Mouse (Mus musculus): Measurements from ENCODE around the gene BC051019. TPM values are rescaled to one million over a fixed set of nuclear protein-coding genes. Genes with fewer than 3 reads are reported as not detected.
A peak's percentile ranks its signal among the peaks of the same experiment; 100 is the strongest.

BC051019 gene
- polyA plus RNA-seq, 1 experiment: not detected

DNA sequence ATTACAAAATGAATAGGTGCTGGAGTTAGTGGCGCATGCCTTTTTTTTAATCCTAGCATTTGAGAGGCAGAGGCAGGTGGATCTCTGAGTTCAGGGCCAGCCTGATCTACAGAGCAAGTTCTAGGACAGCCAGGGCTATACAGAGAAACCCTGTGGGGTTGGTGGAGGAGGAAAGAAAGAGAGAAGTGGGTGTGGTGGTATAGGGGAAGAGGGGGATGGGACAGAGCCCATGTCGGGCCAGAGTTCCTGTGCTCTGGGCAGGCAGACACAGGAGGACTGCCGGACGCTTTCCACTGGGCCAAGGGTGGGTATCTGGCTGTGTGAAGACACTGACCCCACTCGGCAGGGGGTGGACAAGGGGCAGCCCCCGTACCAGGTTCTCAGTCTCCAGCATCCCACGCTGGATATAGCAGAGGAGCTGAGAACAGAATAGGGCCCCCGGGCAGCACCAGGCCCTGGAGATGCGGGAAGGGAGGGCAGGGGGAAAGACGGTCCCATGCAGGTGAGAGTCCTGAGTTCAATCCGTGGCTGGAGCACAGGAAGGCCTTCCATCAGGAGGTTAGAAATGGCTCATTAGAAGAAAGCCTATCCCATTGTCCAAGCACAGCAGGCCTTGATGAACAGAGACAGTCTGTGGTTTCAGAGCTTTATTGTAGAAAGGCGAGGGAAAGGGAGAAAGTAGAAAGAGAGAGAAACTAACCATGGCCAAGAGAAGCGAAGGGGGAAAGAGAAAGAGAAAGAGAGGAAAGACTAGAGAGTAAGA, 28.9 kb downstream of the BC051019 start:
- no peak overlapping the region for H3K27ac ChIP-seq (replicated peaks; ENCODE audit: low read depth, low read length)
- H3K4me3 ChIP-seq (ENCODE audit: insufficient read depth, low read depth, low read length): no peak overlapping the region
- peaks cover 4% of the 10 kb centered on the region; the same call in 1 of the 2 replicates for H3K4me1 ChIP-seq (ENCODE audit: control insufficient read depth, insufficient read depth, insufficient read length, low read length)

DNA sequence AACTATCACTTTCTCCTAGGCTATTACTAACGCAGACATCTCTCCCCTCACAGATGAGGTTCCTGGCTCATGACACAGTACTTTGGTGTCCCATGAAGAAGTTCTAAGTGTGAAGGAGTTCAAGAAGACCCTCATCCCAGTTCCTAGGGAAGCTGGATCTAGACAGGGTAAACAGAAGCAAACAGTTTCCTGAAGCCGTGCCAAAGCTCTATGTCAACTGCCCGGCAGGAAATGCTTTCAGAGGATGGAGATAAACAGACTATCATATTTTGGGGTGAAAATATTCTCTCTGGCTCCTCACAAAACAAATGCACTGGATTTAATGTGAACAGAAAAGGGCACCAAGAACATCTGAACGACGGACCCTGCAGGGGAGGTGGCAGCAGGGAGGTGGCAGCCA, 32.7 kb downstream of the BC051019 start:
- no peak overlapping the region for H3K4me3 ChIP-seq (ENCODE audit: insufficient read depth, low read depth, low read length)
- H3K27ac ChIP-seq (replicated peaks; ENCODE audit: low read depth, low read length): no peak overlapping the region
- peaks cover 4% of the 10 kb centered on the region; the same call in 1 of the 2 replicates for H3K4me1 ChIP-seq (ENCODE audit: control insufficient read depth, insufficient read depth, insufficient read length, low read length)

DNA sequence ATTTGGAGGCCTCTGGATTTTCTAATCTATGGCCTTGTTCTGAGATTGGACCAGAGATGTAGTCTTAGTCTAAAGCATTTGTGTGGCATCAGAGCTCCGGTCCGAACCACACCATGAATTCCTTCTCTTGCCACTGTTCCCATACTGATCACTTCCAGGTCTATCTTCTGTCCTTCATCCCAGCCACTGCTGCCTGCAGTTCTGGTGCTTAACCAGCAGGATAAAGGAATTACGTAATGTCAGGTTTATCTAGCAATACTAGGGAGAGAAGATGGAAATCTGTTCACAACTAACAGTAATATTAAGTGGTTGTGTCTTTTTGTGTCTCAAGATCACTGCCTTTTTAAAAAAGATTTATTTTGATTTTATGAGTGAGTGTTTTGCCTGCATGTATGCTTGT, 33.5 kb downstream of the BC051019 start:
- H3K4me1 ChIP-seq (ENCODE audit: control insufficient read depth, insufficient read depth, insufficient read length, low read length): peaks cover 4% of the 10 kb centered on the region; the same call in 1 of the 2 replicates
- H3K4me3 ChIP-seq (ENCODE audit: insufficient read depth, low read depth, low read length): no peak overlapping the region
- no peak overlapping the region for H3K27ac ChIP-seq (replicated peaks; ENCODE audit: low read depth, low read length)

DNA sequence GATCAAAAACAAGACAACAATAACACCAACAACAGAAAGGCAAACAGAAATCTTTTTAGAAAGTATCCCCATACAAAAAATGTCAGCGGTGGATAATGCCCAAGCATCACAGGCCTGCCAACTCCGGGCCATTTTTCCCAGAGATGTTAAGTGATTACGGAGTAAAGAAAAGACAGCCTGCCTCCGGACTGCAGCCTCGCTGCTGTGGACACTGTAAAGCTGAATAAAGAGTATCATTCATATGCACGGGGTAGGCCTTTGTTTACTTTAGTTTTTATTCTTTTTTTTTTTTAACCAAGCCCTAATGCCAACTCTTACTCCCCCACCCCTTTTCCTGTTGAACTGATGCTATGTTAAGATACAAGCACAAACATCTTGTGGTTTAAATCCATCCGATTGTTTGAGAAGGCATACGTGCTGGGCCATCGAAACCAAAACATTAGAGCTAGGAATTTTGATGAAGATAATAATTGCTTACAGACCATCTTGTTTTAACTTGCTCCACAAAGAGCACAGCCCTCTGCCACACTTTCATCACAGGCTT, 37.0 kb downstream of the BC051019 start:
- no peak overlapping the region for H3K27ac ChIP-seq (replicated peaks; ENCODE audit: low read depth, low read length)

DNA sequence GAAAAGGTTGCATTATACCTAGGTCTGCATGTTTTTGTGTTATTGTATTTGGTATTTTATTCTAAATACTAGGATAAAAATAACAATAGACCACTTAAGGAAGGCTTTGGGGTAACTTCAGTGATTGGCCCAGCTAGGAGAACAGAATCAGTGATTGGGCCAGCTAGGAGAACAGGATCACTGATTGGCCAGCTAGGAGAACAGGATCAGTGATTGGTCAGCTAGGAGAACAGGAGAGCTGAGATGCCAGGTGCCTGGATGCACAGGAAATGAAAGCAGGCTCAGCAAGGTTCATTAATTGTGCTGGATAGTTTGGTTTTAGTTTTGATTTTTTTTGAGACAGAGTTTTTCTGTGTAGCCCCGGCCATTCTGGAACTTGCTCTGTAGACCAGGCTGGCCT, 42.8 kb downstream of the BC051019 start:
- no peaks in the 10 kb centered on the region for H3K4me1 ChIP-seq (ENCODE audit: control insufficient read depth, insufficient read depth, insufficient read length, low read length)
- H3K4me3 ChIP-seq (ENCODE audit: insufficient read depth, low read depth, low read length): no peak overlapping the region
- H3K27ac ChIP-seq (replicated peaks; ENCODE audit: low read depth, low read length): no peak overlapping the region

More for the DNA sequence above, 37.0 kb downstream of the BC051019 start:
- no peak overlapping the region for H3K4me3 ChIP-seq (ENCODE audit: insufficient read depth, low read depth, low read length)
- H3K4me1 ChIP-seq (ENCODE audit: control insufficient read depth, insufficient read depth, insufficient read length, low read length): peaks cover 4% of the 10 kb centered on the region; the same call in 1 of the 2 replicates

DNA sequence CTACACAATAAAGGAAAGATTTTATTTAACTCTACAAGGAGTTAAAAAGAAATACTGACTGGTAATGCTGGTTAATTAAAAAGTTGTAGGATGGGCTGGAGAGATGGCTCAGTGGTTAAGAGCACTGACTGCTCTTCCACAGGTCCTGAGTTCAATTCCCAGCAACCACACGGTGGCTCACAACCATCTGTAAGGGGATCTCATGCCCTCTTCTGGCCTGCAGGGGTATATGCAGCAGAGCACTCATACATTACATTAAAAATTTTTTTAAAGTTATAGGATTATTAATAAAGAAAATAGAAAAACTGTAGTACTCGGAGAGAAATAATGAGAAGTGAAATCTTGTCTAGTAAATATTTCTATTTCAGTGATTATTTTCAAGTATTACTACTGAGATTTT, 43.4 kb downstream of the BC051019 start:
- Histone ChIP-seq H3K27ac (replicated peaks; ENCODE audit: low read depth, low read length) (no peak overlapping the region), H3K4me3 (ENCODE audit: insufficient read depth, low read depth, low read length) (no peak overlapping the region), H3K4me1 (ENCODE audit: control insufficient read depth, insufficient read depth, insufficient read length, low read length) (no peaks in the 10 kb centered on the region)

DNA sequence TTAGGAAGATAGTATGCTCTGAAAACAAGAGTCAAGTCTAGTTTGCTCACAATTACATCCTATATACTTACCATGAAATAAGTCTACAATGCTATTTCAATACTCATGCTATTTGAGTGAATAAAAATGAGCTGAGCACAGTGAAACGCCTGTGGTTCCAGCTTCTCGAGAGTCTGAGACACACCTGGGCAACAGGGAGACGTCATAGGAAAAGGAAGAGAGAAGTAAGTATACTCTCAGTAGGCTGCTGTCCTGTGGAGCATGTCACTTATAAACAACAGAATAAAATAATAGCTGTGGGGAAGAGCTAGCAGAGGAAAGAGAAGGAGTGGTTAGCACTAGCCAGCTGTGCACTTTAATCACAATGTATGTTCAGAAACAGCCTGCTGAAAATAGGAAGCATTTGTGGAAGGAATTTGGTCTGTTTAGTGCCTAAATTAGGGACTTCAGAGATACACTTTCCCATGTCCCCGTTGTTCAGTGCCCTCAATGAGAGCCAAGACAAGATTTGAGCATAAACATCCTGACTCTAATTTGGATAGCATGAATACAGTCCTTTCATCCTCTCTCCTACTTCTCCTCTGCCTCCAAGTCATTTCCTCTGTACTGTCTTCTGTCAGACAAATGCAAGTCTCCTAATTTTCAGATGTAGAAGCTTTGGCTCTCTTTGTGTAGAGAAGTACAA, 48.6 kb downstream of the BC051019 start:
- Histone ChIP-seq H3K27ac (replicated peaks; ENCODE audit: low read depth, low read length) (no peak overlapping the region), H3K4me3 (ENCODE audit: insufficient read depth, low read depth, low read length) (no peak overlapping the region), H3K4me1 (ENCODE audit: control insufficient read depth, insufficient read depth, insufficient read length, low read length) (peaks cover under 1% of the 10 kb centered on the region; the same call in 1 of the 2 replicates)

DNA sequence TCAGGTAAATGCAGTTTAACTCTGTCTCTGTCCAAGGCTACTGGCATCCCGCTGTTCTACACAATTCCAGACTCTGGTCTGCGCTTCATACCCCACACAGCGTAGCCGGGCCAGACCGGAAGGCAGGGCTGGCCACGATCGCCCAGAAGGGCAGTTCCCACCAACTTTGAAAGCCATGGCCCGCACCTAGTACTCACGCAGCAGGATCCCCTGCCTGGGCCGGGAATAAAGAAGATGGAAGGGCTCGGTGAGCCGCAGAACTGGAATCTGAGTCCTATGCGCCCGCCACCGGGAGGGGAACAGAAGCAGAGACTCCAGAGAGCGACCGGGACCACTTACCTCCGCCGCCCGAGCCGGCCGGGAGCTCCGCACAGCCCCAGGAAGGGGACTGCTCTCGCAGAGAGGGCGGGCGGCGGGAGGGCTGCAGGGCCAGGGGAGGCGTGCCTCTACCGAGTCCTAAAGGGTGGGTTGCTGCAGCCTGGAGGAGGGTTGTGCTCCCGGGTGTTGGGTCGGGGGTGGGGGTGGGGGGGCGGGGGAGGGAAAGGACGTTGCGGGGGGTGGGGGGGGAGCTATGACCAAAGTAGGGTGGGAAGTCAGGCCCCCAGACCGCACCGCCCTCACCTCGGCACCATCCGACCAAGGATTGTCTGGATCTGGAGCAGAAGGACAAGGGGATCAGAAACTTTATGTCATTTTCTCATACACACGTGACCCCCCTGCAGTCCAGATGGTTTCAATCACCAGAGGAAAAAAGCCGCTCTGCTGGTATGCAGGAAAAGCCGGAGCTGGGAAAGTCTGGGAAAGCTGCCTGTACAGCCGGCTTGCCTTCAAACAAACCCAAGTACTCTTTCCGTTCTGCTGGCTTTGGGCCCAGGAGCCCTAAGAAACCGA, 51.8 kb downstream of the BC051019 start:
- Histone ChIP-seq H3K4me3 (ENCODE audit: insufficient read depth, low read depth, low read length) (peak overlapping the region; percentile 80), H3K27ac (replicated peaks; ENCODE audit: low read depth, low read length) (peak overlapping the region; percentile 71), H3K4me1 (ENCODE audit: control insufficient read depth, insufficient read depth, insufficient read length, low read length) (peaks cover 5% of the 10 kb centered on the region)

DNA sequence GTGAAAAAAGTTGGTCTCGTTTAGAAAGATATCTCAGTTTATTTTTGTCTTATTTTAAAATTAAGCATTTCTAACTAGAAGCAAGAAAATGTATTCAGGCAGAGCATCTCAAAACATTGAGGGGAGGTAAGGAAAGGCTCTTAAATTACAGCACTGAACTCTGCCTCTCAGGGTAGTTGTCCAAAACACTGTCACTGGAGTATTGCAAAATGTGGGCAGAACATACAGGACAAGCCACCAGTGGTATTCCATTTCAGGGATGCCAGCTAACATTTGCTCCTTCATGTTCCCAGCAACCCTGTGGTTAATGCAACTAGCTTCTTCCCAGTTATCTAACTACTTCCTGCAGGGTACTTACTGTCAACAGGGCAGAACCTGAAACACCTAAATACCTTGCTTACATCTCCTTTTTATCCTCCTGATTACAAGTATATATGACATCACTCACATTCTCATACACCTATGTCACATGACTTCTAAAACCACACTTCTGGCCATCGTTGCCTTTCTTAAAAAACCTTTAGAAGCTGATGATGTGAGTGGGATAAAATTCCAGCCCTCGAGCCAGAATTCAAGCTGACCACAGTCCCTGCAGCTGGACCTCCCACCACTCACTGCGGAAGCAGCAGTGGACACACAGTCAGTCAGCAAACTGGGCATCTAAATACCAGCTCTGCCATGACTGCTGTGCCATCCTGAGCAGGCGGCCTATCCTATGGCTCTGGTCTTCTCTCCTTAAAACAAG, 54.1 kb downstream of the BC051019 start:
- Histone ChIP-seq H3K27ac (replicated peaks; ENCODE audit: low read depth, low read length) (no peak overlapping the region), H3K4me1 (ENCODE audit: control insufficient read depth, insufficient read depth, insufficient read length, low read length) (peaks cover 5% of the 10 kb centered on the region), H3K4me3 (ENCODE audit: insufficient read depth, low read depth, low read length) (peak overlapping the region; percentile 11; the same call in 1 of the 2 replicates)

DNA sequence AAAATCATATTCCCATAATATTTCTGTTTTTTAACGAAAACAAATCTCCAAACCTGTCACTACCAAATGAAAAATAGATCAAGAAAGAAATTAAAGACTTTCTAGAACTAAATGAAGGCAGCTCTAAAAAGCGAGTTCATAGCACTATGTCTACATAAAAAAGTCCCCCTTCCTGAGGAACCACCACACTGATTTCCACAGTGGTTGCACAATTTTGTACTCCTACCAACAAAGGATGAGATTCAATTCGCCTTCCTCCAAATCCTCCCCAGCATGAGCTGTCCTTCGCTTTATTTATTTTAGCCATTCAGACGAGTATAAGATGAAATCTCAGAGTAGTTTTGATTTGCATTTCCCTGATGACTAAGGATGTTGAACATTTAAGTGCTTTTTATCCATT, 57.0 kb downstream of the BC051019 start:
- Histone ChIP-seq H3K4me1 (ENCODE audit: control insufficient read depth, insufficient read depth, insufficient read length, low read length) (peaks cover 8% of the 10 kb centered on the region), H3K27ac (replicated peaks; ENCODE audit: low read depth, low read length) (no peak overlapping the region), H3K4me3 (ENCODE audit: insufficient read depth, low read depth, low read length) (no peak overlapping the region)

DNA sequence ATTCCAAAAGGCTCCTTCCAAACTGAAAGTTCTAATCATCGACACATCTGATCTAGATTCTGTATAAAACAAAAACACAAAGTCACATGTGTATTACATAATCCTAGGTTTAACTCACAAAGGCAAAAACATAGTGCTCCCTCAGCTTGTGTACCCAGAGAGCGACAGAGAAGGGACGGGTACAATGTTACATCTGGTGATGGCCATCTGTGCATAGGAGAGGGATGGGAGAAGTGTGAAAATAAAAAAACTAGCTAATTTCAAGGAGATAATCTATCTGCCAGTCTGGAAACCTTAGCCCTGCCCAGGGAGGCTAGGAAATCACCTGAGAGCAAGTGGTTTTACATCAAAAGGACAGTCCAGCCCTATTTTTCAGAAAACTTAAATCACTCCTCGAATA, 61.0 kb downstream of the BC051019 start:
- Histone ChIP-seq H3K4me1 (ENCODE audit: control insufficient read depth, insufficient read depth, insufficient read length, low read length) (peaks cover 3% of the 10 kb centered on the region; the same call in 1 of the 2 replicates), H3K4me3 (ENCODE audit: insufficient read depth, low read depth, low read length) (no peak overlapping the region), H3K27ac (replicated peaks; ENCODE audit: low read depth, low read length) (no peak overlapping the region)
